Mouse (Mus musculus): ENCODE data around the gene Atp13a3. TPM values are rescaled to one million over a fixed set of nuclear protein-coding genes. Genes with fewer than 3 reads are reported as not detected.

Atp13a3 gene
- polyA plus RNA-seq, 2 experiments = 8.7 to 14.8 TPM

DNA sequence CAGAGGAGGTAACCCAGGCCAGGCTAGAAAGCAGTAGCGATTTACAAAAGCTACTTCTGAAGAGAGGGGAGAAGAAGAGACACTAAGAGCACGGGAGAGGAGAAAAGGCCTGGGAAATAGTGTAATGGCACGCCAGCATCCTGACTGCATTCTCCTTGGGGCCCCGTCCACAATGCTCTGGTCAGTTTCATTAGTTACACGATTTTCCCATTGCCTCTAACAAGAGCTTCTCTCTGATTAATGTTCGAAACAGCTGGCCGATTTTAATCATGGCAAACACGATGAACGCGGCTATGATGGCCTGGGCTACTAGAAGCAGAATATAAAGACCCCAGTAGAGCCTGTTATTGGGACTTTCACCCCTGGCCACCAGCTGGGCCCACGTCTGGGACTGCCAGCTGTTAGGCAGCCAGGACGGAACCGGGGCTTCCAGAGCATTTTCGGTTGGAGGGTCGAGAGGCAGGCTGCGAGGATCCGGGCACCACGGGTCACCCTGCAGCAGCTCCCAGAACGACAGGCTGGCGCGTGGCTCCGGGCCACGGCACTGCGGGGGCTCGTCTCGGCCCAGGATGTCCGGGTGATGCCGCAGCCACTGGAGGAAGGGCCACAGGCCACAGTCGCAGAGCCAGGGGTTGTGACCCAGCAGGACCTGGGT is 97.7 kb downstream of the Atp13a3 start:
- 22% methylated on average over 29 of the region's 29 CpGs for WGBS (ENCODE audit: insufficient replicate concordance)
- Histone ChIP-seq H3K27ac (no peak overlapping the region), H3K9ac (replicated peaks) (no peak overlapping the region), H3K4me1 (replicated peaks; ENCODE audit: control insufficient read depth in 2 of 2, insufficient read depth in 2 of 2, low read length in 1 of 2) (peaks cover 8 to 18% of the 10 kb centered on the region in 2 experiments), H3K9me3 (ENCODE audit: control insufficient read depth, low read length) (no peaks in the 10 kb centered on the region), H3K4me2 (ENCODE audit: low read depth) (peak overlapping the region; percentile 67), H3K36me3 (replicated peaks; ENCODE audit: control insufficient read depth, insufficient read depth, low read depth) (no peaks in the 10 kb centered on the region), H3K4me3 (ENCODE audit: insufficient read depth in 1 of 2, low read depth in 2 of 2, low read length in 2 of 2) (peak overlapping the region; percentile 12 to 60), H3K27me3 (ENCODE audit: control insufficient read depth, insufficient read depth, low read length) (peaks cover 28% of the 10 kb centered on the region)
- DNase-seq (ENCODE audit: low read depth in 3 of 3, low spot score in 3 of 3) (no peak), ATAC-seq (ENCODE audit: insufficient read depth) (no peak)
- TF ChIP-seq EP300 (IDR thresholded peaks at IDR 0.05; ENCODE audit: low read depth) = no peak
- no peak for TF ChIP-seq CTCF (IDR thresholded peaks at IDR 0.05; ENCODE audit: low read depth)

DNA sequence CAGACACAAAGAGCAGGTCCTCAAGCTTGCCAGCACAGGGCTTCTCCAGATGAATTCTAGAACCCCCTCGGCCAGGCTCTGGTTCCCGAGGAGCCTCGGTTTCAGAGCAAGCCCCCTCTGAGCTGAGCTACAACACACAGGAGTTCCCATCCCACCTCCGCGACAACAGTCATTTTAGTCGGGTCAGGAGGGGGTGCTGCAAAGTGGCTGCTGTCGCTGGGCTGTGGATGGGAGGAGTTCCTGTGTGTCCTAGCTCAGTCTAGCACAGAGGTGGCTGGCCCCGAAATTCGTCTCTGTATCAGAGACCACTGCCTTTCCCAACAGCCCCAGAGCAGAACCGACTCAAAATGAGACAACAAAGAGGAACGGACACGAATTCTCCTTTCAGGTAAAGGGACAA is 98.5 kb downstream of the Atp13a3 start:
- Histone ChIP-seq H3K4me2 (ENCODE audit: low read depth) (no peak overlapping the region), H3K9ac (replicated peaks) (no peak overlapping the region), H3K36me3 (replicated peaks; ENCODE audit: control insufficient read depth, insufficient read depth, low read depth) (no peaks in the 10 kb centered on the region), H3K4me3 (ENCODE audit: insufficient read depth in 1 of 2, low read depth in 2 of 2, low read length in 2 of 2) (no peak overlapping the region), H3K4me1 (replicated peaks; ENCODE audit: control insufficient read depth in 2 of 2, insufficient read depth in 2 of 2, low read length in 1 of 2) (peaks cover 8 to 18% of the 10 kb centered on the region in 2 experiments), H3K27ac (no peak overlapping the region), H3K9me3 (ENCODE audit: control insufficient read depth, low read length) (no peaks in the 10 kb centered on the region), H3K27me3 (ENCODE audit: control insufficient read depth, insufficient read depth, low read length) (peaks cover 28% of the 10 kb centered on the region)
- ATAC-seq (ENCODE audit: insufficient read depth) (no peak), DNase-seq (ENCODE audit: low read depth in 3 of 3, low spot score in 3 of 3) (no peak)
- WGBS (ENCODE audit: insufficient replicate concordance) = 51% methylated on average over 12 of the region's 12 CpGs
- TF ChIP-seq EP300 (IDR thresholded peaks at IDR 0.05; ENCODE audit: low read depth) (no peak), CTCF (IDR thresholded peaks at IDR 0.05; ENCODE audit: low read depth) (no peak)

DNA sequence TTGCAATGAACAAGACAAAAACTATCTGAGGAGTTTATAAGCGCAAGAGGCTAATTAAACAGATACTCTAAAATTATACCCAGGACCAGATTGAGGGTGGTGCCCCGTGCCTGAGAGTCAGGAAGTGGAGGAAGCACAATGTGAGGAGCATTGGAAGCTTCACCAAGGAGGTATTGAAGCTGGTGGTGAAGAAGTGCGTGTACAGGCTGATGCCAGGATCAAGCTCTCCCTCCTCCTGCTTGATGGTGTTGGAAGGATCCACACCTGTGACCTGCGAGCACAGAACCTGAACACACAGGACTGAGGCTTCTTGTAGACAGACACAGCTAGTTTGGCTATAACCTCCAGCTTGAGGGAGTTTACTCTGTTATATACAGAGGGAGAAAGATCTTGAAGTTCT is 99.7 kb downstream of the Atp13a3 start:
- TF ChIP-seq CTCF (IDR thresholded peaks at IDR 0.05; ENCODE audit: low read depth) = no peak
- Histone ChIP-seq H3K4me2 (ENCODE audit: low read depth) (no peak overlapping the region), H3K9me3 (ENCODE audit: control insufficient read depth, low read length) (no peaks in the 10 kb centered on the region), H3K9ac (replicated peaks) (no peak overlapping the region), H3K36me3 (replicated peaks; ENCODE audit: control insufficient read depth, insufficient read depth, low read depth) (no peaks in the 10 kb centered on the region), H3K4me1 (replicated peaks; ENCODE audit: control insufficient read depth in 2 of 2, insufficient read depth in 2 of 2, low read length in 1 of 2) (peaks cover 3 to 12% of the 10 kb centered on the region in 2 experiments), H3K4me3 (ENCODE audit: insufficient read depth in 1 of 2, low read depth in 2 of 2, low read length in 2 of 2) (no peak overlapping the region), H3K27ac (no peak overlapping the region), H3K27me3 (ENCODE audit: control insufficient read depth, insufficient read depth, low read length) (peaks cover 28% of the 10 kb centered on the region)
- WGBS (ENCODE audit: insufficient replicate concordance) = 63% methylated on average over 4 of the region's 4 CpGs
- DNase-seq (ENCODE audit: low read depth in 3 of 3, low spot score in 3 of 3) (no peak), ATAC-seq (ENCODE audit: insufficient read depth) (no peak)

DNA sequence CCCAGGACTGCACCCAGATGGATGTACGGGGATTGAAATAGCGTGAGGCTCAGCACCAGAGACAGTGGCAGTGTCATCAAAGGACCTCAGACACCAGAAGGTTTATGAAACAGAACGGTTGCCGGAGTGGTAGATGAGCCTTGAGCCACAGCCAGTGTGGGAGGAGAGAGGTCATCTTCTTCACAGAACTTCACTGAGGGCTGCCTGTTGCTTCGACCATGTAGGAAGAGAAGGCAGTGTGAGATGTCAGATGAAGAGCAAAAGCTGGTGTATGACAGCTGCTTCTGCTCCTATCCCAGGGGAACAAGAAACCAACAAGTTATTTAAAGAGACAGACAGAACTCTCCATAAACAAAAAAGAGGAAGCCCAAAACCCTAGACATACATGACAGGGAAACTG is 101.5 kb downstream of the Atp13a3 start:
- Histone ChIP-seq H3K27ac (no peak overlapping the region), H3K9ac (replicated peaks) (no peak overlapping the region), H3K36me3 (replicated peaks; ENCODE audit: control insufficient read depth, insufficient read depth, low read depth) (no peaks in the 10 kb centered on the region), H3K27me3 (ENCODE audit: control insufficient read depth, insufficient read depth, low read length) (peaks cover 23% of the 10 kb centered on the region), H3K9me3 (ENCODE audit: control insufficient read depth, low read length) (no peaks in the 10 kb centered on the region), H3K4me2 (ENCODE audit: low read depth) (no peak overlapping the region), H3K4me3 (ENCODE audit: insufficient read depth in 1 of 2, low read depth in 2 of 2, low read length in 2 of 2) (no peak overlapping the region), H3K4me1 (replicated peaks; ENCODE audit: control insufficient read depth in 2 of 2, insufficient read depth in 2 of 2, low read length in 1 of 2) (0 out of 4 replicates have a peak, but pooled peaks cover 0 to under 1% of the 10 kb centered on the region in 2 experiments)
- no peak for TF ChIP-seq EP300 (IDR thresholded peaks at IDR 0.05; ENCODE audit: low read depth)
- no peak for TF ChIP-seq CTCF (IDR thresholded peaks at IDR 0.05; ENCODE audit: low read depth)
- no peak for DNase-seq (ENCODE audit: low read depth in 3 of 3, low spot score in 3 of 3)
- 49% methylated on average over 5 of the region's 5 CpGs for WGBS (ENCODE audit: insufficient replicate concordance)
- ATAC-seq (ENCODE audit: insufficient read depth) = no peak

DNA sequence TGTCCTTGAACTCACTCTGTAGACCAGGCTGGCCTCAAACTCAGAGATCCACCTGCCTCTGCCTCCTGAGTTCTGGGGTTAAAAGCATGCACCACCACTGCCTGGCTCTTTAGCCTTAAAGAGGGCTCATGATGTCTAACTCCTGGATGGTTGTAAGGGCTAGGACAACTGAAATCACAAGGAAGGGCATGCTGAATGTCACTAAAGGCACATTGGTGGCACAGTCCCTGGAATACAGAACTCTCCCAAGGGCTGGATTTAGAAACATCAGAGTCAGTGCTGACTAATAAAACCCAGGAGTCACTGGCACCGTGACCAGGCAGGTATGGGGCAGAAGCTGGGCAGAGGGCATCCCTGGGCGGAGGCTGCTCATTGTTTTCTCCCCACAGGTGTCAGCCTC is 102.4 kb downstream of the Atp13a3 start:
- peaks cover 14% of the 10 kb centered on the region for H3K27me3 ChIP-seq (ENCODE audit: control insufficient read depth, insufficient read depth, low read length)
- H3K9me3 ChIP-seq (ENCODE audit: control insufficient read depth, low read length) = no peaks in the 10 kb centered on the region
- H3K4me2 ChIP-seq (ENCODE audit: low read depth) = no peak overlapping the region
- H3K4me1 ChIP-seq (replicated peaks; ENCODE audit: control insufficient read depth in 2 of 2, insufficient read depth in 2 of 2, low read length in 1 of 2) = no peaks in the 10 kb centered on the region
- no peaks in the 10 kb centered on the region for H3K36me3 ChIP-seq (replicated peaks; ENCODE audit: control insufficient read depth, insufficient read depth, low read depth)
- no peak overlapping the region for H3K27ac ChIP-seq
- TF ChIP-seq CTCF (IDR thresholded peaks at IDR 0.05; ENCODE audit: low read depth) (no peak), EP300 (IDR thresholded peaks at IDR 0.05; ENCODE audit: low read depth) (no peak)
- no peak overlapping the region for H3K9ac ChIP-seq (replicated peaks)
- DNase-seq (ENCODE audit: low read depth in 3 of 3, low spot score in 3 of 3) = no peak
- no peak for ATAC-seq (ENCODE audit: insufficient read depth)
- no peak overlapping the region for H3K4me3 ChIP-seq (ENCODE audit: insufficient read depth in 1 of 2, low read depth in 2 of 2, low read length in 2 of 2)
- 58% methylated on average over 2 of the region's 2 CpGs for WGBS (ENCODE audit: insufficient replicate concordance)

Measured in liver, embryonic 14.5 days (tissue).